Mouse (Mus musculus): Measurements from ENCODE around the gene Pitpnc1.

DNA sequence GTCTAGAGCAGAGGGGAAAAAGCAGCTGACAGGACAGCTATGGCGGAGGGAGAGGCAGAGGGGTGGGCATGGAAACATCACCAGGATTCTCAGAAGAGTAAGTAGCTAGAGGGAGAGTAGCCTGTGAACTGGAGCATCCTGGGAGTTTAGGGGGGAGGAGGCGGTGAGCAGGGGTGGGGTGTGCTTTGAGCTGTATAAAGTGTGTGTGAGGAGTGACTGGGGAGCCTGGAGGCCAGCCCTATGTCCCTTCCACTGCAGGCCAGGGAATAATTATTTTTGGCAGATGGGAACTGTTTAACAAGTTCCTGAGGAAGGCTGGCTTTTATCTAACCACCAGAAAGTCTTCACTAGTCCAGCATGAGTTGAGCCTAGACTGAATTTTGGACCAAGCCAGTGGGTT is 275.2 kb downstream of the Pitpnc1 start:
- TF ChIP-seq CTCF (IDR thresholded peaks at IDR 0.05; ENCODE audit: control insufficient read depth, insufficient read depth, insufficient read length) = no peak
- TF ChIP-seq MYOD1 (IDR thresholded peaks at IDR 0.05; ENCODE audit: control insufficient read depth, insufficient read length, low read depth) = no peak

Data from C2C12 (cell line).